Mouse (Mus musculus): ENCODE data around the gene Wipi1. TPM values are rescaled to one million over a fixed set of nuclear protein-coding genes. Genes with fewer than 3 reads are reported as not detected.
"Not testable (repeated sequence)": the region's sequence is repeated elsewhere in the genome, so short reads cannot be mapped to it uniquely, and the experiment has no call there.

Wipi1 gene
- 26.9 and 27.7 TPM in 2 replicates for polyA plus RNA-seq (2011; ENCODE audit: insufficient read depth, insufficient read length, low read depth, missing spikeins)

DNA sequence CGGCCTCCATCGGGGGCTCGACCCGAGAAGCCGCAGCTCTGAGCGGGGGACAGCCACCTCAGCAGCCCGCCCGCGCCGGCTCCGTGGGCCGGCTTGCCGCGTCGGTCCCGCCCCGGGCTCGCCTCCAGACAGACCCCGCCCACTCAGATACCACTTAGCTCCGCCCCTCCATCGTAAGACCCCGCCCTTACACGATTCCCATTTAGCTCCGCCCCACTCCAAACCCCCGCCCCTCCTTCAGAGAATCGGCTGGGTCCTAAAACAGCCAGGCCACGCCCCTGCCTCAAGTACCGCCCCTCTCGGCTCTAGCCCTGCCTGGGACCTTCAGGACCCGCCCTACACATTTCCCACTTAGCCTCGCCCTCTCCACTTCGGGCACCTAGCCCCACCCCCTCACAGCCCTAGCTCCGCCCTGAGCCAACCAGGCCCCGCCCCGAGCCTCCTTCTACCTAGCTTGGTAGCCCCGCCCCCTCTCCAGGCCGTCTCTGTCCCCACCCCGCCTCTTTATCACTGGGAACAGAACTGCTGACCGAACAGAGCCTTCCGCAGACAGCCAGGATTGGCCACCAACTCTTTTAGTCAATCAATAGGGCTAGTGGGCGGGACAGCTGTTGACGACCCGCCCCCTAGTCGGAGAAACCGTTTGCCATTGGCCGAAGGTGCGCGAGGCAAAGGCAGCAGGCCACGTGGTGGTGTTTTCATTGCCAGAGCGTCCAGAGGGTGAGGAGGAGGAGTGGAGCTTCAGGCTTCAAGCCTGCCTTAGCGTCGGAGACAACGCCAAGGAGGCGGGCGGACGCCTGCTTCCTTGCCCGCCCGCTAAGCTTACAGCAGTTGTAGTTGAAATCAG is at the start of gene Wipi1:
TSS of gene Wipi1 (minus strand) at position 665 of the 847 bp plus-strand sequence.
- H3K27me3 ChIP-seq (ENCODE audit: control insufficient read depth, insufficient read depth, low read length, poor library complexity, severe bottlenecking), result no peaks in the 10 kb centered on the region
- H3K36me3 ChIP-seq (ENCODE audit: control insufficient read depth, insufficient read depth, low read length, poor library complexity, severe bottlenecking), result no peaks in the 10 kb centered on the region
- TF ChIP-seq CTCF (IDR thresholded peaks at IDR 0.05; ENCODE audit: low read depth, low read length) (no peak), EP300 (IDR thresholded peaks at IDR 0.05; ENCODE audit: insufficient read depth, low read depth, low read length) (no peak), POLR2A (IDR thresholded peaks at IDR 0.05; ENCODE audit: insufficient read depth, low read length) (no peak)
- no peaks in the 10 kb centered on the region for H3K4me1 ChIP-seq (ENCODE audit: control insufficient read depth, insufficient read depth, low read length)
- H3K27ac ChIP-seq (ENCODE audit: insufficient read depth, low read length), result no peak within 1 kb of the TSS
- no peaks in the 10 kb centered on the region for H3K9me3 ChIP-seq (replicated peaks; ENCODE audit: control insufficient read depth, insufficient read depth, low read length, poor library complexity, severe bottlenecking)
- H3K9ac ChIP-seq (ENCODE audit: low read depth, poor library complexity, severe bottlenecking), result peak within 1 kb of the TSS; percentile 71
- peak within 1 kb of the TSS; percentile 83 for H3K4me3 ChIP-seq (ENCODE audit: low read depth, low read length)

DNA sequence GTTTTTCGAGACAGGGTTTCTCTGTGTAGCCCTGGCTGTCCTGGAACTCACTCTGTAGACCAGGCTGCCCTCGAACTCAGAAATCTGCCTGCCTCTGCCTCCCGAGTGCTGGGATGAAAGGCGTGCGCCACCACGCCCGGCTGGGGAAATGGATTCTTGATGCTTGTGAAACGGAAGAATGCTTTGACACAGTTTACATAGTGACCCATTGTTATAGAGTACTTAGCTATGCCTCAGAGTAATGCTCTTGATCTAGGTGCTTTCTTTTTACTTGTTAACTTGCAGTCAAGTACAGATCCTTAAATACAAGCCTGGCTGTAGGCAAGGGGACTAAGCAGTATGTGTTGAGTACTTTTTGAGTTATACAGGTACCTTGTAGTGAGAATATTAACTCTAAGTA is 48.8 kb upstream of the Wipi1 start:
- peaks cover 49% of the 10 kb centered on the region for H3K36me3 ChIP-seq (ENCODE audit: control insufficient read depth, insufficient read depth, low read length, poor library complexity, severe bottlenecking)
- not testable (repeated sequence) for H3K4me1 ChIP-seq (ENCODE audit: control insufficient read depth, insufficient read depth, low read length); H3K9me3 ChIP-seq (replicated peaks; ENCODE audit: control insufficient read depth, insufficient read depth, low read length, poor library complexity, severe bottlenecking); H3K27me3 ChIP-seq (ENCODE audit: control insufficient read depth, insufficient read depth, low read length, poor library complexity, severe bottlenecking); H3K4me3 ChIP-seq (ENCODE audit: low read depth, low read length); H3K27ac ChIP-seq (ENCODE audit: insufficient read depth, low read length); H3K9ac ChIP-seq (ENCODE audit: low read depth, poor library complexity, severe bottlenecking)

DNA sequence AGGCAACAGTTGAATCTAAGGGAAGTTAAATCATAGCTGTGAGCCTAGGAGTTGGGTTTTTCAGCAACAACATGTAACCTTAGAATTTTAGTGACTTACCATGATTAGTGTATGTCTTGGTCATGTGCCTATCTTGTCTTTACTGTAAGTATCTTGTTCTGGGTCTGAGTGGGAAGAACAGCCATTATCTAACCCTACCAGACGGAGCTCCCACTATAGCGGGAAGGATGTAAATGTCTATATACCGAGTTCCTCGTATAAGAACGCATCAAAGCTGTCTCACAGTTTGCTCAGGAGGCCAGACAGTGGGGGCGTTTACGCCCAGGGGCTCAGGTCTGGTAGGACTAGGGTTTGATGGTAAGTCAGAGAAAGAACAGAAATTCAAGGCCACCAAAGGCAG is 44.5 kb upstream of the Wipi1 start:
- no peaks in the 10 kb centered on the region for H3K4me1 ChIP-seq (ENCODE audit: control insufficient read depth, insufficient read depth, low read length)
- H3K9me3 ChIP-seq (replicated peaks; ENCODE audit: control insufficient read depth, insufficient read depth, low read length, poor library complexity, severe bottlenecking), result no peaks in the 10 kb centered on the region
- H3K9ac ChIP-seq (ENCODE audit: low read depth, poor library complexity, severe bottlenecking), result no peak overlapping the region
- H3K4me3 ChIP-seq (ENCODE audit: low read depth, low read length), result no peak overlapping the region
- H3K27me3 ChIP-seq (ENCODE audit: control insufficient read depth, insufficient read depth, low read length, poor library complexity, severe bottlenecking), result no peaks in the 10 kb centered on the region
- TF ChIP-seq CTCF (IDR thresholded peaks at IDR 0.05; ENCODE audit: low read depth, low read length) (no peak), POLR2A (IDR thresholded peaks at IDR 0.05; ENCODE audit: insufficient read depth, low read length) (no peak), EP300 (IDR thresholded peaks at IDR 0.05; ENCODE audit: insufficient read depth, low read depth, low read length) (no peak)
- no peak overlapping the region for H3K27ac ChIP-seq (ENCODE audit: insufficient read depth, low read length)
- peaks cover 29% of the 10 kb centered on the region for H3K36me3 ChIP-seq (ENCODE audit: control insufficient read depth, insufficient read depth, low read length, poor library complexity, severe bottlenecking)

DNA sequence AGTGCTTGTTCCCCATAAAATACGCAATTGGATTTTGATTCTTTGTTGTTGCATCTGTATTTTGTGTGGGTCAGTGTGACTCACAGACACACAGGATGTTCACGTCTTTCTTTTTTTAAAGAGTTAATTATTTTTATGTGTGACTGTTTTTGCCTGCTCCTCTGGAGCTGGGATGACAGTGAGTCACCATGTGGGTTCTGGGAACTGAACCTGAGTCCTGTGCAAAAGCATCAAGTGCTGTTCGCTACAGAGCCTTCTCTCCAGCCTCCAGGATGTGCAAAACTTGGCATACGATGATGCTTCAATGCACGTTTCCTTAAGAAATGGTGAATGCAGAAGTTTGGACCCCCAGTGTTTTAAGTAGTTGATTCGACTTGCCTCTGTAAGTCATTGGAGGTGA is 42.8 kb upstream of the Wipi1 start:
- H3K27me3 ChIP-seq (ENCODE audit: control insufficient read depth, insufficient read depth, low read length, poor library complexity, severe bottlenecking), result no peaks in the 10 kb centered on the region
- no peak overlapping the region for H3K9ac ChIP-seq (ENCODE audit: low read depth, poor library complexity, severe bottlenecking)
- no peak overlapping the region for H3K27ac ChIP-seq (ENCODE audit: insufficient read depth, low read length)
- no peak overlapping the region for H3K4me3 ChIP-seq (ENCODE audit: low read depth, low read length)
- no peaks in the 10 kb centered on the region for H3K4me1 ChIP-seq (ENCODE audit: control insufficient read depth, insufficient read depth, low read length)
- H3K9me3 ChIP-seq (replicated peaks; ENCODE audit: control insufficient read depth, insufficient read depth, low read length, poor library complexity, severe bottlenecking), result no peaks in the 10 kb centered on the region
- TF ChIP-seq POLR2A (IDR thresholded peaks at IDR 0.05; ENCODE audit: insufficient read depth, low read length) (no peak), EP300 (IDR thresholded peaks at IDR 0.05; ENCODE audit: insufficient read depth, low read depth, low read length) (no peak), CTCF (IDR thresholded peaks at IDR 0.05; ENCODE audit: low read depth, low read length) (no peak)
- peaks cover 21% of the 10 kb centered on the region for H3K36me3 ChIP-seq (ENCODE audit: control insufficient read depth, insufficient read depth, low read length, poor library complexity, severe bottlenecking)

DNA sequence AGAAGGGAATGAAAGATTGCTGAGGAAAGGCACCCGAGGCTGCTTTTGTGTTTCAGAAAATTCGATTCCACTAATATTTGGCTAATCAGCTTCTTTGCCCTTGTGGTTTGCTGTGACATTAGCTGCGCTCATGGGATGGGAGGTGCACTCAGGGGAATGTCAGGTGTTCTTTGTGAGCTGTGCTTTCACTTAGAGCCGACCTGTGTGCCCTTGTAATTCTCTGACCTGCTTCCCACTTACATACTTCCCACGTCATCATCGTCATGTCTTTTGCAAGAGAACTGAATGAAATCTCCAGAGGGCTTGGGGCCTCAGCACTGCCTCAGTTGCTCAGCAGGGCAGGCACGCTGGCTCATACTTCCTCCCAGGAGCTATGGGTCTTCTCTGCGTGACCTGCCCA is 41.4 kb upstream of the Wipi1 start:
- Histone ChIP-seq H3K27ac (ENCODE audit: insufficient read depth, low read length) (no peak overlapping the region), H3K27me3 (ENCODE audit: control insufficient read depth, insufficient read depth, low read length, poor library complexity, severe bottlenecking) (no peaks in the 10 kb centered on the region), H3K9me3 (replicated peaks; ENCODE audit: control insufficient read depth, insufficient read depth, low read length, poor library complexity, severe bottlenecking) (no peaks in the 10 kb centered on the region), H3K4me1 (ENCODE audit: control insufficient read depth, insufficient read depth, low read length) (no peaks in the 10 kb centered on the region), H3K4me3 (ENCODE audit: low read depth, low read length) (no peak overlapping the region), H3K36me3 (ENCODE audit: control insufficient read depth, insufficient read depth, low read length, poor library complexity, severe bottlenecking) (peaks cover 16% of the 10 kb centered on the region), H3K9ac (ENCODE audit: low read depth, poor library complexity, severe bottlenecking) (no peak overlapping the region)
- TF ChIP-seq EP300 (IDR thresholded peaks at IDR 0.05; ENCODE audit: insufficient read depth, low read depth, low read length), result no peak

DNA sequence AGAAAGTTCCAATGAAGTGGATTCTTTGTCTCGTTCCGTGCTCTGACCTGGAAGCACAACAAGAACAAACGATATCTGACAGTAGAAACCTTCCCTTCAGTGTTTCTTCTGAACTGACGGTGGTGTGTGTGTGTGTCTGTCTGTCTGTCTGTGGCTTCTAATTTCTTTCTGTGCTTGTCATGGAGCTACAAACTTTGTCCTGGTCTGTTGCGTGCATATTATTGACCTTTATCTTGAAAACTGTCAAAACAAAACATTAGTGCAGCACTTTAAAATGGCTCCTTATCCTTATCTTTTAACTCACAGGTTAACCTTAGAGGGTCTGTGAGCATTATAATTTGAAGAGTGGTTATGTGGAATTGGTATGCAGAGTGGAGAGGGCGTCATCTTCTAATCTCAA is 40.7 kb upstream of the Wipi1 start:
- no peak overlapping the region for H3K27ac ChIP-seq (ENCODE audit: insufficient read depth, low read length)
- no peaks in the 10 kb centered on the region for H3K27me3 ChIP-seq (ENCODE audit: control insufficient read depth, insufficient read depth, low read length, poor library complexity, severe bottlenecking)
- no peak overlapping the region for H3K4me3 ChIP-seq (ENCODE audit: low read depth, low read length)
- 0 out of 2 replicates have a peak overlapping the region, but pooled peaks have one; percentile 96 for H3K9ac ChIP-seq (ENCODE audit: low read depth, poor library complexity, severe bottlenecking)
- no peaks in the 10 kb centered on the region for H3K4me1 ChIP-seq (ENCODE audit: control insufficient read depth, insufficient read depth, low read length)
- H3K36me3 ChIP-seq (ENCODE audit: control insufficient read depth, insufficient read depth, low read length, poor library complexity, severe bottlenecking), result peaks cover 16% of the 10 kb centered on the region
- no peak for TF ChIP-seq EP300 (IDR thresholded peaks at IDR 0.05; ENCODE audit: insufficient read depth, low read depth, low read length)
- H3K9me3 ChIP-seq (replicated peaks; ENCODE audit: control insufficient read depth, insufficient read depth, low read length, poor library complexity, severe bottlenecking), result no peaks in the 10 kb centered on the region
